Mouse (Mus musculus) ES-E14 (cell line): Measurements from ENCODE around the gene 1190005I06Rik.

Experiments used
- CHD2 ChIP-seq: IDR thresholded peaks from 2 replicates; pipeline ENCODE4 v1.6.1; 2014; ENCODE audit warnings: mild to moderate bottlenecking, low read depth, low read length, inconsistent platforms
- HCFC1 ChIP-seq: IDR thresholded peaks from 2 replicates; pipeline ENCODE4 v1.6.1; 2012; ENCODE audit warnings: low read length, inconsistent platforms, borderline replicate concordance; ENCODE audit not compliant: insufficient read depth
- MAFK ChIP-seq: IDR thresholded peaks from 2 replicates; pipeline ENCODE4 v1.6.1; 2014; ENCODE audit warnings: mild to moderate bottlenecking, low read depth, low read length, inconsistent platforms; ENCODE audit not compliant: insufficient read depth
- ZNF384 ChIP-seq: IDR thresholded peaks from 2 replicates; pipeline ENCODE4 v1.6.1; 2012; ENCODE audit warnings: low read depth, low read length, inconsistent platforms

DNA sequence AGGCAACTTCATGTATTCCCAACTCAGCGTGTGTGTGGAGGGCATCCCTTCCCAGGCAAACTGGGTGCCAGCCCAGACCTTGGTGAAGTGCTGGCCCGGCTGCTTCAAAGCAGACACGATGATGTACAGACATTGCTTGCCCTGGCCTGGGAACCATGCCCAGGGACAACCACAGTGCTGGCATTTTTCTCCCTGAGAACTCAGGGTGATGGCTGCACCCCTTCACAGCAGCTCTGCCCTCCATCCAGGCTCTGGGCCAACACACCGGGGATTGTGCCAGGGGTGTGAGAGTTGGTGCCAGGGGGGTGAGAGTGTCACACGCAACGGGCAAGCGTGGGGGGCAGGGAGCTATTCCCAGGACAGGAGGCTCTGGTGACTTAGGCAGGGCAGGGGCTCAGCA, 2.8 kb downstream of the 1190005I06Rik start:
- TF ChIP-seq MAFK, result no peak
- no peak for TF ChIP-seq CHD2
- TF ChIP-seq ZNF384, result no peak
- no peak for TF ChIP-seq HCFC1
